In the genomic region with DNA sequence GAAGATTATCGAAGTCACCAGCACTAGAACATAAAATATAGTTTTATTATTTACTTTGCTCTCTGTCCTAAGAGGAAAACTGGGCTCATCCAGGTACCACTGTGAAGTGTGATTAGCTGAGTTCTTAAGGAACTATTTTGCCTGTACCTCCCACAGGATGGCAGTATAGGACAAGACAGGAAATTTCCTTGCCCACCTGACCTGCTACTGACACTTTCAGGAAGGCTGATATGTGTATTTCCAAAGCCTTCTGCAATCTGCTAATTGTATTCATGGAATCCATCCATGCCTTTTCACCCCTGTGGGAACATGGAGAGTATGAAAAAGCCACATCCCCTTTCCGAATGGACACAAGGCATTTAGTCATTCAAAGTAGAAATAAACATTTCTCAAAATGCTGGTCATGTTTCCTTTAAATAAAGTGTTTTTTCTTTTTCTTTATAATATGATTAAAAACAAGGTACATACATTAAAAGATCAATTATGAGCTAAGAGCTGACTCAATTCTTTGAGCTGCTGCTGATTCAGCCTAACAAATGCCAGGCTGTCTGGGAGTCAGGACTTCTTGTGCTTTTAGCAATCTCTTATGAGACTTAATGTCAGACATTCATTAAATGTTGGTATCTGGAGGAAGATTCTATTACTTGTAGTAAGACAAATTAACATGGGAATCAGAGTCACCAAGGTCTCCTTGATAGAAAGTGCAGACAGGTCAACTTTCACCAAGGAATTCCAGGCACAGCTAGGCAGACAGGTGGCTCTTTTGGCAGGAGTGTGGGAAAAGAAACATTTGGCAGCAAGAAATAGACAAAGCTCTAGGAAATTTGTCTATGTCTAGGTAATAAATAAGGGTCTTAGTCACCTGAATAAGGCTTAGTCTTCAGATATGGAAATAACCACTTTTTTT, we compare ENCODE assay signal across 8 mouse cellular contexts.
DNase-seq lines count a peak whose midpoint lies in the region; ATAC-seq lines count a peak whose summit lies in the region.
"Had no signal": no experiment of that assay in that cellular context is flagged by ENCODE, and none has a peak within 500 bp of the region (broad histone marks: within the 10 kb centered on the region; RNA-seq: fewer than 3 reads in every experiment).

No protein-coding gene starts in this region.

- H3K4me3 ChIP-seq in hindbrain, embryonic 15.5 days, result no peak overlapping the region
- no peak overlapping the region for H3K4me3 ChIP-seq in neural tube, embryonic 14.5 days (ENCODE audit: low read depth, low read length)
- H3K4me3 ChIP-seq: embryonic facial prominence, embryonic 12.5 days had no signal

- peak; percentile 51; the same call in 1 of the 2 replicates for ATAC-seq in hindbrain, embryonic 15.5 days (ENCODE audit: low FRiP score, low read depth)
- ATAC-seq in neural tube, embryonic 14.5 days (ENCODE audit: low read depth), result peak; percentile 78

- H3K9me3 ChIP-seq in hindbrain, embryonic 15.5 days, result no peaks in the 10 kb centered on the region
- H3K9me3 ChIP-seq in neural tube, embryonic 14.5 days (ENCODE audit: control insufficient read depth, low read length), result no peaks in the 10 kb centered on the region
- H3K9me3 ChIP-seq: embryonic facial prominence, embryonic 12.5 days had no signal

- H3K4me1 ChIP-seq in hindbrain, embryonic 15.5 days (replicated peaks), result peaks cover 3% of the 10 kb centered on the region; the same call in 1 of the 2 replicates
- H3K4me1 ChIP-seq in neural tube, embryonic 14.5 days (ENCODE audit: control insufficient read depth, insufficient read depth, low read length), result no peaks in the 10 kb centered on the region
- H3K4me1 ChIP-seq: embryonic facial prominence, embryonic 12.5 days had no signal

- H3K4me2 ChIP-seq in hindbrain, embryonic 15.5 days, result no peak overlapping the region
- no peak overlapping the region for H3K4me2 ChIP-seq in neural tube, embryonic 14.5 days (ENCODE audit: low read depth, low read length)
- H3K4me2 ChIP-seq: embryonic facial prominence, embryonic 12.5 days had no signal

- H3K9ac ChIP-seq in hindbrain, embryonic 15.5 days, result no peak overlapping the region
- H3K9ac ChIP-seq in neural tube, embryonic 14.5 days (replicated peaks; ENCODE audit: low read depth, low read length), result no peak overlapping the region
- H3K9ac ChIP-seq: embryonic facial prominence, embryonic 12.5 days had no signal

- WGBS in hindbrain, embryonic 15.5 days, result 41% methylated on average over 2 of the region's 2 CpGs
- 49% methylated on average over 2 of the region's 2 CpGs for WGBS in neural tube, embryonic 14.5 days

- no peak overlapping the region for H3K27ac ChIP-seq in hindbrain, embryonic 15.5 days (replicated peaks)
- no peak overlapping the region for H3K27ac ChIP-seq in neural tube, embryonic 14.5 days (ENCODE audit: low read depth, low read length)
- H3K27ac ChIP-seq: embryonic facial prominence, embryonic 12.5 days had no signal

- peak; percentile 3 for DNase-seq in lung, postnatal 10 days
- DNase-seq in lung, adult 18-20 months, result no peak
- peak; percentile 64 for DNase-seq in embryo, embryonic 10.5 days (ENCODE audit: low spot score)
- no peak for DNase-seq in thymus, postnatal 10 days (ENCODE audit: low spot score in 2 of 2)
- DNase-seq in urinary bladder, postnatal 25 days (ENCODE audit: low spot score), result no peak

- no peaks in the 10 kb centered on the region for H3K36me3 ChIP-seq in hindbrain, embryonic 15.5 days
- H3K36me3 ChIP-seq in neural tube, embryonic 14.5 days (ENCODE audit: control insufficient read depth, insufficient read depth, low read length), result no peaks in the 10 kb centered on the region
- H3K36me3 ChIP-seq: embryonic facial prominence, embryonic 12.5 days had no signal

- no peaks in the 10 kb centered on the region for H3K27me3 ChIP-seq in hindbrain, embryonic 15.5 days
- no peaks in the 10 kb centered on the region for H3K27me3 ChIP-seq in neural tube, embryonic 14.5 days (ENCODE audit: control insufficient read depth, insufficient read depth, low read length)
- H3K27me3 ChIP-seq: embryonic facial prominence, embryonic 12.5 days had no signal

Comparison
In these comparisons a context has a peak if more than half of its experiments do, and no peak if none do; other contexts are left out.
1. DNase-seq: peak in lung, postnatal 10 days (single experiment) and embryo, embryonic 10.5 days (single experiment); none in lung, adult 18-20 months (0 of 2), thymus, postnatal 10 days (0 of 2) and urinary bladder, postnatal 25 days (single experiment).